Mouse (Mus musculus) megakaryocyte-erythroid progenitor cell, adult 5-6 weeks (primary cell): ENCODE measurements around the gene Ctdsp2. TPM values are rescaled to one million over a fixed set of nuclear protein-coding genes. Genes with fewer than 3 reads are reported as not detected.

Source experiments
- ATAC-seq: replicated peaks from 2 replicates; pipeline ENCODE4 v1.8.0; 2016; ENCODE audit warnings: mild to moderate bottlenecking, inconsistent platforms; ENCODE audit not compliant: severe bottlenecking, poor library complexity, low FRiP score, low TSS enrichment
- total RNA-seq, 2 experiments: library from RNA; stranded (forward) in 1 of 2; stranded (reverse) in 1 of 2; fragments of 200-1000, 215-1000 nt in 1 of 2; fragments of >200 nt in 1 of 2; fragmentation: Nextera tagmentation in 1 of 2; gene quantifications; 2 replicates each; pipeline ENCODE4 v1.2.3; 2014 to 2017

Gene Ctdsp2
- total RNA-seq, 2 experiments from 2014 or later, result 24.7 to 56.7 TPM

DNA sequence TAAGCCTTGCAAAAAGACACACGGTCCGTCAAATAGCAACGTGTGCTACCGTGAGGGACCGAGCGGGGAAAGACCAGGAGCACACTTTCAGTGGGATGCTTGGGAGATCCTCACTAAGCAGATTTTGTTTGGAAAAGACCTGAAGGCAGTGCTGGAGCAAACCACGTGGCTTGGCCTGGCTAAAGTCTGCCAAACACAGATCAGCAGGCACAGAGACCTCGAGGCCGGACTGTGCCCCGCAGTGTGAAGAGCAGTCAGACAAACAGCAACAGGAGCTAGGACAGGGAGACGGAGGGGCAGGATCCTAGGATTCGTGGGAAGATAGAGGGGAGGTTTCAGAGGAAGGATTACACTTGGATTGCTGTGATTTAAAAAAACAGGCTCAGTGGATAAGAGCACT, 57.8 kb downstream of the Ctdsp2 start:
- ATAC-seq, result no peak

DNA sequence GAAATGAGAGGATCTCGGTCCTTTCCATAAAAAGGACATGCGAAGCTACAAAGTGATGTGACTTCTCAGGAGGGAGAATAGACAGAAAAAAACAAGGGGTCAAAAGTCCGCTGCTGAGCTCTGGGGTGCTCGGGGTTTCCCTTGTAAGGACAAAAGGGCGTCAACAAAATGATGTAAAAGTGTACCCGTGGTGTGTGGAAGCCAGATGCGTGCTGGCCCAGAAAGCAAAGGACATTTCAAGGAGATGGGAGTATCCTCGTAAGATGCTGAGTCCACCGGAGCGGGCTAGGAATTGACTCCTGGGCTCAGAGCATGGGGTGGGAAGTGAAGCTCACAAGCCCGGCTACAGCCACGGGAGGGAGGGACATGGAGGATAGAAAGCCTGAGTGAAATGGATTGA, 59.1 kb downstream of the Ctdsp2 start:
- no peak for ATAC-seq

- no peak for ATAC-seq
Observed at GRCm38 (mm10) chr10:127040569-127041214, 62.2 kb downstream of the Ctdsp2 start.

- ATAC-seq, result peak; percentile 55
Observed at GRCm38 (mm10) chr10:127041274-127041766, 62.8 kb downstream of the Ctdsp2 start, which contains the start of the genes Mettl1 and Eef1akmt3. Gene Mettl1 (plus strand): TSS chr10:127041414. Gene Eef1akmt3 (minus strand): TSS chr10:127041513.

DNA sequence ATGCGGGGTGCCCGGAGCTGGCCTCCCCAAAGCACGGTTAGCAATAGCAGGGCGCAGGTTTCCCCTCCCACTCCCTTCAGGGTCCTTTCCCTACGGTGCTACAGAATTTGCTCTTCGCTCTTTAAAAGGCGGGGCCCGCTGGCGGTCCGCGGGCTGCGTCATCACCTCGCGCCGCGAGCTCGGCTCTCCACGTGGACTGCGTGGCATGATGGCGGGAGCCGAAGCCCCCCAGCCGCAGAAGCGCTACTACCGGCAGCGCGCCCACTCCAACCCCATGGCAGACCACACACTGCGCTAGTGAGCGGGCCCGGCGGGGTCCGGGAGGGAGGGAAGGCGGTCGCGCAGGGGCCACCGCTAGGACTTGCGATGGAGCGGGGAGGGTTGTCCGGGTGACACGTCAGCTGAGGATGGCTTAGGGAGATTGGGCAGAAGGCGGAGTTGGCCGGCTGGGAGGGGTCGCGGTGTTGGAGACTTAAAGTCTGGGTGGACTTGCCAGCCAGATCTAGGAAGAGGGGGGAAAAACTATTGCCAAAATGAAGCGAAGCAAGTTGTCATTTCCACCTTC, 63.3 kb downstream of the Ctdsp2 start:
- ATAC-seq, result peak; percentile 79

DNA sequence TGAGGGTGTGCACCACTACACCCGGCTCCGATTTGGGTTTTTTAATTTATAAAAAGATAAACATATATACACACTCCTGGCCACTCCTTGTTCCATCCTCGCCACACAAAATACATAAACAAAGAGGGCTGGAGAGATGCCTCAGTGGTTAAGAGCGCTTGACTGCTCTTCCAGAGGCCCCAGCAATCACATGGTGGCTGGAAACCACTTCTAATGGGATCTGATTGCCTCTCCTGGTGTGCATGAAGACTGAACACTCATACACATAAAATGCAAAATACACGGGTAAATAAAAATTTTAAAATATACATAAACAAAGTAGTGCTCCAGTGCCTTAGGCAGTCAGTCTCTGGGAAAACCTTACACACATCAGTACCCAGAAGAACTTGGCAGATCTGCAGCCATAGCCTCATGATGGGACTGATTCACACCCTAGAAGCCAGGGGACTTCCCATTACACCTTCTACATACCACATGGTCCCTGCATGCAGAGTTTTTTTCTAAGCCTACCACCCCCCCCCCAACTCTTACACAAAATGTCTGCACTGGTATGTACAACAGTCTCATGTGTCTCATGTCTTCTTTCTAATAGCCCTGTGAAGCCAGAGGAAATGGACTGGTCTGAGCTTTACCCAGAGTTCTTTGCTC, 64.1 kb downstream of the Ctdsp2 start:
- ATAC-seq, result no peak

GRCm38 (mm10) chr10:127043187-127043586, 64.7 kb downstream of the Ctdsp2 start:
- ATAC-seq, result no peak

DNA sequence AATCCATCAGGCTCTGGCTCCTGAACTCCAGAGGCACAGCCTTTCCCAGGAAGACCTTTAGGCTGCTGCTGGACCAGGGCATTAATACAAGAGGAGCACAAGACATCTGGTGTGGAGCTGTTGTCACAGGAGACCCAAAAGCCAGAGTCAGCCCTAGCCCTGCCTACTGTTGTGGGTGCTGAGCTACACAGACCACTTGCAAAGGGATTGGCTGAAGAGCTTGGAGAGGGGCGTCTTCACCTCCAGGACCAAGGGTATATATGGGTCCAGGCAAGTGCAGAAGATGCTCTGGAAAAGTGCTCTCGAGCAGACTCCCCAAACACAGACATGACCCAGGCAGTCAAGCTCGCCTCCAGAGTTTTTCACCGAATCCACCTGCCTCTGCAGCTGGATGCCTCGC, 69.4 kb downstream of the Ctdsp2 start, which contains the start of gene Cyp27b1:
Cyp27b1 (plus strand) TSS at position 297 of the 400 bp plus-strand sequence.
- ATAC-seq, result no peak

- ATAC-seq, result peak; percentile 21; the same call in 1 of the 2 replicates
Observed at GRCm38 (mm10) chr10:127048608-127049394, 70.3 kb downstream of the Ctdsp2 start.

Other genes with a start within 250 kb of the Ctdsp2 start
- gene Atp23, start 77.4 kb upstream of the Ctdsp2 start, total RNA-seq (2014; fragmentation: Nextera tagmentation), result 16.0 and 28.8 TPM in 2 replicates
- gene Atp23, start 77.4 kb upstream of the Ctdsp2 start, total RNA-seq (2017), result 5.8 and 16.2 TPM in 2 replicates
- not detected in 2 replicates for gene Avil, start 22.0 kb downstream of the Ctdsp2 start, total RNA-seq (2014; fragmentation: Nextera tagmentation)
- 0.38 TPM in 1 of 2 replicates, not detected in the other for gene Avil, start 22.0 kb downstream of the Ctdsp2 start, total RNA-seq (2017)
- 41.6 and 61.2 TPM in 2 replicates for gene Tsfm, start 52.1 kb downstream of the Ctdsp2 start, total RNA-seq (2014; fragmentation: Nextera tagmentation)
- 55.5 and 63.3 TPM in 2 replicates for gene Tsfm, start 52.1 kb downstream of the Ctdsp2 start, total RNA-seq (2017)
- 54.1 and 55.2 TPM in 2 replicates for gene Mettl1, start 62.7 kb downstream of the Ctdsp2 start, total RNA-seq (2014; fragmentation: Nextera tagmentation)
- gene Mettl1, start 62.7 kb downstream of the Ctdsp2 start, total RNA-seq (2017), result 24.6 and 25.3 TPM in 2 replicates
- gene Eef1akmt3, start 62.8 kb downstream of the Ctdsp2 start, total RNA-seq (2014; fragmentation: Nextera tagmentation), result not detected in 2 replicates
- gene Eef1akmt3, start 62.8 kb downstream of the Ctdsp2 start, total RNA-seq (2017), result 0.38 TPM in 1 of 2 replicates, not detected in the other
- not detected in 2 replicates for gene Cyp27b1, start 69.5 kb downstream of the Ctdsp2 start, total RNA-seq (2014; fragmentation: Nextera tagmentation)
- not detected in 2 replicates for gene Cyp27b1, start 69.5 kb downstream of the Ctdsp2 start, total RNA-seq (2017)
- not detected in 2 replicates for gene March9, start 81.5 kb downstream of the Ctdsp2 start, total RNA-seq (2014; fragmentation: Nextera tagmentation)
- not detected in 2 replicates for gene March9, start 81.5 kb downstream of the Ctdsp2 start, total RNA-seq (2017)
- gene Cdk4, start 84.8 kb downstream of the Ctdsp2 start, total RNA-seq (2014; fragmentation: Nextera tagmentation), result 656 and 761 TPM in 2 replicates
- 479 and 664 TPM in 2 replicates for gene Cdk4, start 84.8 kb downstream of the Ctdsp2 start, total RNA-seq (2017)
- gene Tspan31, start 91.5 kb downstream of the Ctdsp2 start, total RNA-seq (2014; fragmentation: Nextera tagmentation), result 43.9 and 73.9 TPM in 2 replicates
- gene Tspan31, start 91.5 kb downstream of the Ctdsp2 start, total RNA-seq (2017), result 28.9 and 55.3 TPM in 2 replicates
- gene Agap2, start 96.6 kb downstream of the Ctdsp2 start, total RNA-seq (2014; fragmentation: Nextera tagmentation), result 19.7 and 45.9 TPM in 2 replicates
- gene Agap2, start 96.6 kb downstream of the Ctdsp2 start, total RNA-seq (2017), result 26.4 and 43.3 TPM in 2 replicates
- 55.8 and 64.5 TPM in 2 replicates for gene Os9, start 142.4 kb downstream of the Ctdsp2 start, total RNA-seq (2014; fragmentation: Nextera tagmentation)
- 152 and 154 TPM in 2 replicates for gene Os9, start 142.4 kb downstream of the Ctdsp2 start, total RNA-seq (2017)
- 67.2 and 84.7 TPM in 2 replicates for gene B4galnt1, start 186.5 kb downstream of the Ctdsp2 start, total RNA-seq (2014; fragmentation: Nextera tagmentation)
- 18.5 and 23.3 TPM in 2 replicates for gene B4galnt1, start 186.5 kb downstream of the Ctdsp2 start, total RNA-seq (2017)
- gene Slc26a10, start 201.9 kb downstream of the Ctdsp2 start, total RNA-seq (2014; fragmentation: Nextera tagmentation), result 1.8 TPM in 1 of 2 replicates, not detected in the other
- 1.8 TPM in 1 of 2 replicates, not detected in the other for gene Slc26a10, start 201.9 kb downstream of the Ctdsp2 start, total RNA-seq (2017)
- gene Arhgef25, start 211.4 kb downstream of the Ctdsp2 start, total RNA-seq (2014; fragmentation: Nextera tagmentation), result 22.7 and 46.0 TPM in 2 replicates
- 35.4 and 35.7 TPM in 2 replicates for gene Arhgef25, start 211.4 kb downstream of the Ctdsp2 start, total RNA-seq (2017)
- gene Dtx3, start 217.0 kb downstream of the Ctdsp2 start, total RNA-seq (2014; fragmentation: Nextera tagmentation), result 97.0 and 160 TPM in 2 replicates
- 28.5 and 29.5 TPM in 2 replicates for gene Dtx3, start 217.0 kb downstream of the Ctdsp2 start, total RNA-seq (2017)
- gene Pip4k2c, start 232.9 kb downstream of the Ctdsp2 start, total RNA-seq (2014; fragmentation: Nextera tagmentation), result 58.6 and 59.9 TPM in 2 replicates
- 28.0 and 35.3 TPM in 2 replicates for gene Pip4k2c, start 232.9 kb downstream of the Ctdsp2 start, total RNA-seq (2017)